Comparison of ENCODE assay signal across 8 mouse cellular contexts in genomic region chr1:150099790-150100333, GRCm38 (mm10). TPM values are rescaled to one million over a fixed set of nuclear protein-coding genes. Genes with fewer than 3 reads are reported as not detected.
A peak's percentile ranks its signal among the peaks of the same experiment; 100 is the strongest.
DNase-seq lines count a peak whose midpoint lies in the region; ATAC-seq and TF ChIP-seq lines count a peak whose summit lies in the region.

Gene Ptgs2, plus strand, starts transcription at chr1:150100031.

- ATAC-seq in hindbrain, embryonic 13.5 days (ENCODE audit: low FRiP score), result peak; percentile 89
- ATAC-seq in megakaryocyte, adult 5-6 weeks (ENCODE audit: poor library complexity, severe bottlenecking), result peak; percentile 85

- TF ChIP-seq POLR2A in bone marrow macrophage, adult 2 months (IDR thresholded peaks at IDR 0.05; ENCODE audit: borderline replicate concordance, low read depth, low read length), result no peak

- peaks cover 11% of the 10 kb centered on the region for H3K27me3 ChIP-seq in E14TG2a.4 (ENCODE audit: insufficient read depth, low read length)
- H3K27me3 ChIP-seq in hindbrain, embryonic 13.5 days, result no peaks in the 10 kb centered on the region; the same call in 1 of the 2 replicates

- intact Hi-C loops in left cerebral cortex, postnatal 10 days (cut with DNase I), result loop anchor here (10.0 kb wide), 1 partner anchor 245 kb away; no protein-coding TSS in a partner anchor

- H3K9ac ChIP-seq in hindbrain, embryonic 13.5 days, result peak within 1 kb of the TSS; percentile 72

- no peak within 1 kb of the TSS for H3K27ac ChIP-seq in bone marrow macrophage, adult 2 months (ENCODE audit: insufficient read depth, low read depth, low read length)
- no peak within 1 kb of the TSS for H3K27ac ChIP-seq in hindbrain, embryonic 13.5 days

- no peaks in the 10 kb centered on the region for H3K36me3 ChIP-seq in E14TG2a.4 (ENCODE audit: insufficient read depth, low read length)
- H3K36me3 ChIP-seq in hindbrain, embryonic 13.5 days, result no peaks in the 10 kb centered on the region

- peaks cover 9% of the 10 kb centered on the region for H3K4me1 ChIP-seq in E14TG2a.4 (replicated peaks; ENCODE audit: low read depth, low read length)
- peaks cover 3% of the 10 kb centered on the region for H3K4me1 ChIP-seq in bone marrow macrophage, adult 2 months (ENCODE audit: control insufficient read depth, insufficient read depth, low read length)
- peaks cover 11% of the 10 kb centered on the region for H3K4me1 ChIP-seq in hindbrain, embryonic 13.5 days (replicated peaks)

- 2% methylated on average over 26 of the region's 26 CpGs for WGBS in hindbrain, embryonic 13.5 days

- no peaks in the 10 kb centered on the region for H3K9me3 ChIP-seq in E14TG2a.4 (ENCODE audit: low read length)
- H3K9me3 ChIP-seq in hindbrain, embryonic 13.5 days, result no peaks in the 10 kb centered on the region

- TF ChIP-seq CTCF in E14TG2a.4 (conservative IDR thresholded peaks at IDR 0.05; ENCODE audit: low read length), result no peak
- no peak for TF ChIP-seq CTCF in bone marrow macrophage, adult 2 months (IDR thresholded peaks at IDR 0.05; ENCODE audit: low read depth, low read length)

- H3K4me3 ChIP-seq in E14TG2a.4 (replicated peaks; ENCODE audit: low read length), result peak within 1 kb of the TSS; percentile 76
- H3K4me3 ChIP-seq in bone marrow macrophage, adult 2 months (ENCODE audit: insufficient read depth, low read length), result peak within 1 kb of the TSS; percentile 48
- peak within 1 kb of the TSS; percentile 51 for H3K4me3 ChIP-seq in hindbrain, embryonic 13.5 days

- peak; percentile 51 for DNase-seq in gastrocnemius, adult 18-20 months (ENCODE audit: low spot score)
- DNase-seq in left cerebral cortex, postnatal 10 days (ENCODE audit: extremely low spot score in 1 of 2, low spot score in 2 of 2), result peak; percentile 13 to 52
- peak; percentile 60 for DNase-seq in retina, postnatal 1 day
- DNase-seq in yolk sac, embryonic 10.5 days (ENCODE audit: low spot score), result peak; percentile 59

- H3K4me2 ChIP-seq in hindbrain, embryonic 13.5 days, result peak within 1 kb of the TSS; percentile 96

RNA-seq across cellular contexts. Expression of gene Ptgs2, which starts in this region (rescaled TPM):
- polyA plus RNA-seq in bone marrow macrophage, adult 2 months (2012; ENCODE audit: insufficient read depth, insufficient read length, missing spikeins), result 0.86 and 1.2 TPM in 2 replicates
- total RNA-seq in gastrocnemius, adult 18-20 months (2021), result under 1 TPM; 0.24 to 0.27 TPM
- 0.05 TPM in 1 of 2 replicates, not detected in the other for polyA plus RNA-seq in hindbrain, embryonic 13.5 days (2015; fragmentation: Nextera tagmentation; extraction: Ambion mirVana)
- total RNA-seq in left cerebral cortex, postnatal 10 days (2021), result 1 to 10 TPM; 2.4 to 2.6 TPM
- total RNA-seq in megakaryocyte, adult 5-6 weeks (2015), result 4.4 and 7.4 TPM in 2 replicates
- total RNA-seq in megakaryocyte, adult 5-6 weeks (2017), result 2.2 and 5.9 TPM in 2 replicates

Comparison
In these comparisons a context has a peak if more than half of its experiments do, and no peak if none do; other contexts are left out.
1. Peak in DNase-seq in gastrocnemius, adult 18-20 months; RNA of the gene not detected or under 1 TPM.
2. Peak in ATAC-seq, H3K4me3 ChIP-seq, H3K9ac ChIP-seq and H3K4me2 ChIP-seq in hindbrain, embryonic 13.5 days; RNA of the gene not detected or under 1 TPM.